Mouse (Mus musculus): ENCODE results near the gene Zswim3. TPM values are rescaled to one million over a fixed set of nuclear protein-coding genes. Genes with fewer than 3 reads are reported as not detected.

Zswim3 gene
- polyA plus RNA-seq, 1 experiment from 2014 or later: 7.2 TPM

DNA sequence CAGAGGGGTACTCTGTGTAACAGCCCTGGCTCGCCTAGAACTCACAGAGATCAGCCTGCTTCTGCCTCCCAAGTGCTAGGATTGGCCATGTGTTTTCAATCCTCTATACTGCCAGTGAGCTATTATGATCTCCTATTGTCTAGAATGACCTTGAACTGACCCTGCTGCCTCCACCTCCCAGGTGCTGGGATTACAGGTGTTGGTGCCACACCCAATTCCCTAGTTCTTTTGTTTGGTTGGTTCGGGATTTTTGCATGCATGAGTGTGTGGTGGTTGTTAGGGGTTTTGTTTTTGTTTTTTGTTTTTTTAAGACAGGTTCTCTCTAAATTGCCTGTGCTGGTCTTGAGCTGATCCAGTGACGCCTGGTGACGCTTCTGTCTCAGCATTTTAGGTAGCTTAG is 19.1 kb downstream of the Zswim3 start:
- Histone ChIP-seq H3K4me1 (ENCODE audit: control insufficient read depth, insufficient read depth, low read length) (no peaks in the 10 kb centered on the region), H3K4me3 (ENCODE audit: low read depth, low read length) (no peak overlapping the region), H3K27ac (ENCODE audit: low read depth, low read length) (no peak overlapping the region), H3K9me3 (replicated peaks; ENCODE audit: control insufficient read depth, low read length) (no peaks in the 10 kb centered on the region), H3K36me3 (ENCODE audit: control insufficient read depth, insufficient read depth, low read length) (peaks cover 9% of the 10 kb centered on the region; the same call in 1 of the 2 replicates), H3K4me2 (peak overlapping the region; percentile 61; the same call in 1 of the 2 replicates), H3K27me3 (ENCODE audit: control insufficient read depth, insufficient read depth, low read length) (no peaks in the 10 kb centered on the region), H3K9ac (ENCODE audit: low read depth, low read length) (no peak overlapping the region)
- WGBS (ENCODE audit: insufficient replicate concordance): 92% methylated on average over 4 of the region's 4 CpGs
- ATAC-seq (replicated peaks; ENCODE audit: insufficient number of reproducible peaks, low FRiP score, low TSS enrichment): no peak

DNA sequence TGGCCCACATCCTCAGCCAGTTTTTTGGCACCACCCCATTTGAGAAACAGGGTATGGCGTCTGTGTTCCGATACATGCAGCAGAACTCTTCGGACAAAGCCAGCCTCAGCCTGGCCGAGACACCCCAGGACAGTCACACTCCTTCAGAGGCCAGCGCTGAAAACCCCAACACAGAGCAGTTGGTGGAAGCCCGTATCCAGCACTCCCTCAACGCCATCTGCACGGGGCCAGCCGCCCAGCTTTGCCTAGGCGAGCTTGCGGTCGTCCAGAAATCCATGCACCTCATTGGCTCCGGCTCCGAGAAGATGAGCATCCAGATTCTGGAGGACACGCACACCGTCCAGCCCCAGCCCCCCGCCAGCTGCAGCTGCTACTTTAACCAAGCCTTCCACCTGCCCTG is 20.6 kb downstream of the Zswim3 start:
- H3K27me3 ChIP-seq (ENCODE audit: control insufficient read depth, insufficient read depth, low read length): no peaks in the 10 kb centered on the region
- H3K4me1 ChIP-seq (ENCODE audit: control insufficient read depth, insufficient read depth, low read length): no peaks in the 10 kb centered on the region
- WGBS (ENCODE audit: insufficient replicate concordance): 95% methylated on average over 17 of the region's 17 CpGs
- ATAC-seq (replicated peaks; ENCODE audit: insufficient number of reproducible peaks, low FRiP score, low TSS enrichment): no peak
- peaks cover 9% of the 10 kb centered on the region for H3K36me3 ChIP-seq (ENCODE audit: control insufficient read depth, insufficient read depth, low read length)
- H3K9me3 ChIP-seq (replicated peaks; ENCODE audit: control insufficient read depth, low read length): no peaks in the 10 kb centered on the region
- no peak overlapping the region for H3K4me3 ChIP-seq (ENCODE audit: low read depth, low read length)
- no peak overlapping the region for H3K27ac ChIP-seq (ENCODE audit: low read depth, low read length)
- no peak overlapping the region for H3K4me2 ChIP-seq
- H3K9ac ChIP-seq (ENCODE audit: low read depth, low read length): no peak overlapping the region

GRCm38 (mm10) chr2:164827146-164827850 is 22.4 kb downstream of the Zswim3 start:
- WGBS (ENCODE audit: insufficient replicate concordance): 83% methylated on average over 16 of the region's 16 CpGs
- no peak overlapping the region for H3K27ac ChIP-seq (ENCODE audit: low read depth, low read length)
- no peaks in the 10 kb centered on the region for H3K9me3 ChIP-seq (replicated peaks; ENCODE audit: control insufficient read depth, low read length)
- H3K27me3 ChIP-seq (ENCODE audit: control insufficient read depth, insufficient read depth, low read length): no peaks in the 10 kb centered on the region
- no peak overlapping the region for H3K9ac ChIP-seq (ENCODE audit: low read depth, low read length)
- no peak for ATAC-seq (replicated peaks; ENCODE audit: insufficient number of reproducible peaks, low FRiP score, low TSS enrichment)
- no peak overlapping the region for H3K4me3 ChIP-seq (ENCODE audit: low read depth, low read length)
- H3K4me1 ChIP-seq (ENCODE audit: control insufficient read depth, insufficient read depth, low read length): peaks cover 1% of the 10 kb centered on the region; the same call in 1 of the 2 replicates
- no peak overlapping the region for H3K4me2 ChIP-seq
- peaks cover 9% of the 10 kb centered on the region for H3K36me3 ChIP-seq (ENCODE audit: control insufficient read depth, insufficient read depth, low read length)

- Histone ChIP-seq H3K27me3 (ENCODE audit: control insufficient read depth, insufficient read depth, low read length) (no peaks in the 10 kb centered on the region), H3K27ac (ENCODE audit: low read depth, low read length) (no peak within 1 kb of the TSS), H3K4me2 (no peak within 1 kb of the TSS), H3K9ac (ENCODE audit: low read depth, low read length) (no peak within 1 kb of the TSS), H3K4me1 (ENCODE audit: control insufficient read depth, insufficient read depth, low read length) (peaks cover 4% of the 10 kb centered on the region; the same call in 1 of the 2 replicates), H3K9me3 (replicated peaks; ENCODE audit: control insufficient read depth, low read length) (no peaks in the 10 kb centered on the region), H3K4me3 (ENCODE audit: low read depth, low read length) (no peak within 1 kb of the TSS), H3K36me3 (ENCODE audit: control insufficient read depth, insufficient read depth, low read length) (peaks cover 9% of the 10 kb centered on the region)
- ATAC-seq (replicated peaks; ENCODE audit: insufficient number of reproducible peaks, low FRiP score, low TSS enrichment): no peak
- WGBS (ENCODE audit: insufficient replicate concordance): 79% methylated on average over 6 of the region's 6 CpGs
Measured at GRCm38 (mm10) chr2:164828437-164828836, 23.5 kb downstream of the Zswim3 start, which contains the start of gene Spata25. Gene Spata25, minus strand, starts transcription at chr2:164828537.

GRCm38 (mm10) chr2:164829090-164829489 is 24.2 kb downstream of the Zswim3 start:
- ATAC-seq (replicated peaks; ENCODE audit: insufficient number of reproducible peaks, low FRiP score, low TSS enrichment): no peak
- Histone ChIP-seq H3K36me3 (ENCODE audit: control insufficient read depth, insufficient read depth, low read length) (peaks cover 9% of the 10 kb centered on the region), H3K4me2 (no peak overlapping the region), H3K4me1 (ENCODE audit: control insufficient read depth, insufficient read depth, low read length) (peaks cover 4% of the 10 kb centered on the region; the same call in 1 of the 2 replicates), H3K4me3 (ENCODE audit: low read depth, low read length) (no peak overlapping the region), H3K27ac (ENCODE audit: low read depth, low read length) (no peak overlapping the region), H3K27me3 (ENCODE audit: control insufficient read depth, insufficient read depth, low read length) (no peaks in the 10 kb centered on the region), H3K9ac (ENCODE audit: low read depth, low read length) (no peak overlapping the region), H3K9me3 (replicated peaks; ENCODE audit: control insufficient read depth, low read length) (no peaks in the 10 kb centered on the region)
- WGBS (ENCODE audit: insufficient replicate concordance): 98% methylated on average over 1 of the region's 1 CpGs

DNA sequence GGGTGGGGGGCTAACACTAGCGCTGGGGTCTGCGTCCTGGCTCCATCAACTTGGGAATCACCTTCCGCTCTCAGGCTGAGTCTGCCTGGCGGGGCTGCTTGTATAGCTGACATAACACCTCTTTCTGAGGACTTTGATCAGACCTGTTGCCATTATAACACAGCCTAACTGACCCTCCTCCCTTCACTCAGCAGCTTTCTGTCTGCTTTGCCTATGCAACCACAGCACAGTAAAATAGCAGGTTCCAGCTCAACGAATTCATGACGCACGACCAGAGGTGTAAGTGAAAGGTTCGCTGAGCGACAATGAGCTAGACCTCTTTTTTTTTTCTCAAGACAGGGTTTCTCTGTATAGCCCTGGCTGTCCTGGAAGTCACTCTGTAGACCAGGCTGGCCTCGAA is 26.1 kb downstream of the Zswim3 start:
- no peak overlapping the region for H3K9ac ChIP-seq (ENCODE audit: low read depth, low read length)
- no peak for ATAC-seq (replicated peaks; ENCODE audit: insufficient number of reproducible peaks, low FRiP score, low TSS enrichment)
- H3K27ac ChIP-seq (ENCODE audit: low read depth, low read length): no peak overlapping the region
- no peak overlapping the region for H3K4me3 ChIP-seq (ENCODE audit: low read depth, low read length)
- peaks cover 10% of the 10 kb centered on the region for H3K4me1 ChIP-seq (ENCODE audit: control insufficient read depth, insufficient read depth, low read length)
- no peaks in the 10 kb centered on the region for H3K27me3 ChIP-seq (ENCODE audit: control insufficient read depth, insufficient read depth, low read length)
- no peaks in the 10 kb centered on the region; the same call in 1 of the 2 replicates for H3K36me3 ChIP-seq (ENCODE audit: control insufficient read depth, insufficient read depth, low read length)
- no peak overlapping the region; the same call in 1 of the 2 replicates for H3K4me2 ChIP-seq
- 84% methylated on average over 10 of the region's 10 CpGs for WGBS (ENCODE audit: insufficient replicate concordance)
- H3K9me3 ChIP-seq (replicated peaks; ENCODE audit: control insufficient read depth, low read length): no peaks in the 10 kb centered on the region

DNA sequence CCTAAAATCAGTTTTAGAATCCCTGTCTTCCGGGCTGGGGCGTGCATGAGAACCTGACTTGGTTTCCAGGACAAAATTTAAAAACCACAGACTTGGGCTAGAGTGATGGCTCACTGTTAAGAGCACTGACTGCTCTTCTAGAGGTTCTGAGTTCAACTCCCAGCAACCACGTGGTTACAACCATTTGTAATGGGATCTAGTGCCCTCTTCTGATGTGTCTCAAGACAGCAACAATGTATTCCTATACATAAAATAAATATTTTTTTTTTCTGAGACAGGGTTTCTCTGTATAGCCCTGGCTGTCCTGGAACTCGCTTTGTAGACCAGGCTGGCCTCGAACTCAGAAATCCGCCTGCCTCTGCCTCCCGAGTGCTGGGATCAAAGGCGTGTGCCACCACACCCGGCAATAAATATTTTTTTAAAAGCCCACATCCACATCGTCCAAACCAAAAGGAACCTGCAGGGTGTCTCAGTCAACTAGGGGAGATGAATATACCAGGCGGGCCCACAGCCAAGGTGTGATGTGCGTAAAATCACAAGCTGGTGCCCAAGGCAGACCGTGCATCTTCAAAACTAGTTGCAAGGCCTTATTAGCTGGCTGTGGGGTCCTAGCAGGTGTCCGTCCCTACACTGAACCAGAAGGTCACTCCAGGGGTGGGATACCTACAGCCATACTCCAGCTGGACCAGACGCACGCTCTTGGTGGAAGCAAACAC is 27.3 kb downstream of the Zswim3 start:
- peak overlapping the region; percentile 96 for H3K9ac ChIP-seq (ENCODE audit: low read depth, low read length)
- H3K4me3 ChIP-seq (ENCODE audit: low read depth, low read length): peak overlapping the region; percentile 72
- peaks cover 10% of the 10 kb centered on the region for H3K4me1 ChIP-seq (ENCODE audit: control insufficient read depth, insufficient read depth, low read length)
- H3K9me3 ChIP-seq (replicated peaks; ENCODE audit: control insufficient read depth, low read length): no peaks in the 10 kb centered on the region
- H3K4me2 ChIP-seq: peak overlapping the region; percentile 98
- no peak for ATAC-seq (replicated peaks; ENCODE audit: insufficient number of reproducible peaks, low FRiP score, low TSS enrichment)
- H3K27ac ChIP-seq (ENCODE audit: low read depth, low read length): peak overlapping the region; percentile 97
- H3K27me3 ChIP-seq (ENCODE audit: control insufficient read depth, insufficient read depth, low read length): no peaks in the 10 kb centered on the region
- H3K36me3 ChIP-seq (ENCODE audit: control insufficient read depth, insufficient read depth, low read length): peaks cover 4% of the 10 kb centered on the region; the same call in 1 of the 2 replicates
- 55% methylated on average over 16 of the region's 16 CpGs for WGBS (ENCODE audit: insufficient replicate concordance)

DNA sequence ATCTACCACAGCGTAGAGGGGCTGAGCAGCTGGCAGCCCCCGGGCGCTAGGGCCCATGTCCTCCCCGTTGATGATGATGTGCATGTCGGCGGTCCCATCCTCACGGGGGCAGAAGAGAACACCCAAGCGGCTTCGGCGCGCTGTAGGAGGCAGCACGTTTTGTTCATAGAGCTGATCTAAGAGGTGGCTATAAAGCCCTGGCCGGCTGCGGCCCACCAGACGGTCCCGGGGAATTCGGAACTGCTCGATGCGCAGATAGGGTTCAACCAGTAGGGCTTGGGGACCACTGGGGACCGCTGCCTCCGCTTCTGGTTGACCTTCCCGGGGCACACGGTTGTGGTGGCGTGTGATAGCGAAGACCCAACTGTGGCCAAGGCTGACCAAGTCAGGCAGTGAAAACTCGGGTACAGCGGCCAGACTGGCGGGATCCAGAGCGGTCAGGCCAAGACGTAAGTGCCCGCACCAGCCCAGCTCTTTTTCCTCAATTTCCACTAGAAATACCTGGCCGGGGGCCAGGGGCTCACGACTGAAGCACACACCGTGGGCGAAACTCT is 27.9 kb downstream of the Zswim3 start, which contains the start of gene Ctsa:
Ctsa (plus strand) TSS at position 126 of the 554 bp plus-strand sequence.
- Histone ChIP-seq H3K27ac (ENCODE audit: low read depth, low read length) (peak within 1 kb of the TSS; percentile 97), H3K4me2 (peak within 1 kb of the TSS; percentile 98), H3K9me3 (replicated peaks; ENCODE audit: control insufficient read depth, low read length) (no peaks in the 10 kb centered on the region), H3K27me3 (ENCODE audit: control insufficient read depth, insufficient read depth, low read length) (no peaks in the 10 kb centered on the region), H3K4me1 (ENCODE audit: control insufficient read depth, insufficient read depth, low read length) (peaks cover 10% of the 10 kb centered on the region), H3K36me3 (ENCODE audit: control insufficient read depth, insufficient read depth, low read length) (peaks cover 7% of the 10 kb centered on the region; the same call in 1 of the 2 replicates), H3K9ac (ENCODE audit: low read depth, low read length) (peak within 1 kb of the TSS; percentile 96), H3K4me3 (ENCODE audit: low read depth, low read length) (peak within 1 kb of the TSS; percentile 72)
- under 1% methylated on average over 35 of the region's 35 CpGs for WGBS (ENCODE audit: insufficient replicate concordance)
- peak; percentile 56 for ATAC-seq (replicated peaks; ENCODE audit: insufficient number of reproducible peaks, low FRiP score, low TSS enrichment)

All from heart, embryonic 11.5 days (tissue).